Mouse (Mus musculus): ENCODE data around the gene Gng12. TPM values are rescaled to one million over a fixed set of nuclear protein-coding genes. Genes with fewer than 3 reads are reported as not detected.
"Not testable (repeated sequence)": the region's sequence is repeated elsewhere in the genome, so short reads cannot be mapped to it uniquely, and the experiment has no call there.

Gene Gng12
- polyA plus RNA-seq, 1 experiment from 2014 or later, result 52.7 TPM

DNA sequence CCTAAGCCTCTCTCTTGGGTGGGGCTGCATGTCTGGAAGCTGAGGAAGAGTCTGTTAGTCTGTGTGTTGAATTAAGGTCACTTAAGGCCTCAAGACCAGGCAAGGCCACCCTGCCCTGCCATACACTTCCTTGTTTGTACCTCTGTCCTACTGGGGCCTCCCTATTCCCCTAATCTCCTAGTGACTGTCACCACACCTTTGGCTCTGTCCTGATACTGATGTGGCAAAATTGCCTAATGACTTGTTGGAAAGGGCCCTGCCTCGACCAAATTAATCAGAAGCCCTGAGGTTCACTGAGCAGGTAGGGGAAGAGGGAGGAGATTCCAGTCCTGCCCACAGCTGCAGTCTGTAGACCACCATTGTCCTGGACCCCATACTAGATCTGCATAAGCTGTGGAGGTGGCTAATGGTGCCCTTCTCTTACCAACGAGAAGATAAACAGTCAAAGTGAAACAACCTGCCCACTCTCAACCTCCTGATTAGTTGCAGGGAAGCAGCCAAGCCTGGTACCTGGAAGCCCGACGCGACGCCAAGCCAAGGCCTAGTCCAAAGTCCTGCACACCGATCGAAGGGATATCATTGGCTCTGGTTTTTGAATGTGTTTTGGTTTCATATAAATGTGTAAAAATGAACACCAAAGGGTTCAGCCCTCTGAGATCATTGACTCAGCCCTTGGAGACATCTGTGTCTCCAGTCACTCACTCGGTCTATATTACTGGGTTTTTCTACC lies 117.9 kb downstream of the Gng12 start:
- Histone ChIP-seq H3K27ac (ENCODE audit: low read depth, low read length) (no peak overlapping the region), H3K4me1 (replicated peaks; ENCODE audit: control insufficient read depth, insufficient read depth, low read length) (no peaks in the 10 kb centered on the region), H3K4me3 (ENCODE audit: low read depth, low read length) (no peak overlapping the region), H3K36me3 (ENCODE audit: control insufficient read depth, insufficient read depth, low read length) (no peaks in the 10 kb centered on the region), H3K9ac (ENCODE audit: low read depth, low read length) (no peak overlapping the region), H3K9me3 (ENCODE audit: control insufficient read depth, low read length) (no peaks in the 10 kb centered on the region), H3K27me3 (ENCODE audit: control insufficient read depth, insufficient read depth, low read length) (no peaks in the 10 kb centered on the region), H3K4me2 (replicated peaks; ENCODE audit: low read depth, low read length) (no peak overlapping the region)
- ATAC-seq (ENCODE audit: low FRiP score) (no peak), DNase-seq (ENCODE audit: low spot score) (no peak)
- 89% methylated on average over 9 of the region's 9 CpGs for WGBS

GRCm38 (mm10) chr6:67014679-67015075 lies 118.5 kb downstream of the Gng12 start:
- H3K9ac ChIP-seq (ENCODE audit: low read depth, low read length), result no peak overlapping the region
- WGBS, result 86% methylated on average over 1 of the region's 1 CpGs
- H3K27ac ChIP-seq (ENCODE audit: low read depth, low read length), result no peak overlapping the region
- ATAC-seq (ENCODE audit: low FRiP score), result no peak
- H3K9me3 ChIP-seq (ENCODE audit: control insufficient read depth, low read length), result no peaks in the 10 kb centered on the region
- no peaks in the 10 kb centered on the region for H3K36me3 ChIP-seq (ENCODE audit: control insufficient read depth, insufficient read depth, low read length)
- H3K27me3 ChIP-seq (ENCODE audit: control insufficient read depth, insufficient read depth, low read length), result no peaks in the 10 kb centered on the region
- H3K4me1 ChIP-seq (replicated peaks; ENCODE audit: control insufficient read depth, insufficient read depth, low read length), result no peaks in the 10 kb centered on the region
- no peak overlapping the region for H3K4me2 ChIP-seq (replicated peaks; ENCODE audit: low read depth, low read length)
- no peak for DNase-seq (ENCODE audit: low spot score)
- no peak overlapping the region for H3K4me3 ChIP-seq (ENCODE audit: low read depth, low read length)

GRCm38 (mm10) chr6:67015739-67016519 lies 119.7 kb downstream of the Gng12 start:
- no peak for DNase-seq (ENCODE audit: low spot score)
- no peaks in the 10 kb centered on the region for H3K36me3 ChIP-seq (ENCODE audit: control insufficient read depth, insufficient read depth, low read length)
- no peak overlapping the region for H3K4me3 ChIP-seq (ENCODE audit: low read depth, low read length)
- H3K9ac ChIP-seq (ENCODE audit: low read depth, low read length), result no peak overlapping the region
- no peak for ATAC-seq (ENCODE audit: low FRiP score)
- H3K27me3 ChIP-seq (ENCODE audit: control insufficient read depth, insufficient read depth, low read length), result no peaks in the 10 kb centered on the region
- no peaks in the 10 kb centered on the region for H3K9me3 ChIP-seq (ENCODE audit: control insufficient read depth, low read length)
- no peak overlapping the region for H3K27ac ChIP-seq (ENCODE audit: low read depth, low read length)
- H3K4me1 ChIP-seq (replicated peaks; ENCODE audit: control insufficient read depth, insufficient read depth, low read length), result no peaks in the 10 kb centered on the region
- H3K4me2 ChIP-seq (replicated peaks; ENCODE audit: low read depth, low read length), result no peak overlapping the region
- 72% methylated on average over 8 of the region's 8 CpGs for WGBS

- Histone ChIP-seq H3K4me3 (ENCODE audit: low read depth, low read length) (no peak overlapping the region), H3K4me2 (replicated peaks; ENCODE audit: low read depth, low read length) (no peak overlapping the region), H3K9ac (ENCODE audit: low read depth, low read length) (no peak overlapping the region), H3K27me3 (ENCODE audit: control insufficient read depth, insufficient read depth, low read length) (no peaks in the 10 kb centered on the region), H3K27ac (ENCODE audit: low read depth, low read length) (no peak overlapping the region), H3K9me3 (ENCODE audit: control insufficient read depth, low read length) (no peaks in the 10 kb centered on the region), H3K4me1 (replicated peaks; ENCODE audit: control insufficient read depth, insufficient read depth, low read length) (no peaks in the 10 kb centered on the region), H3K36me3 (ENCODE audit: control insufficient read depth, insufficient read depth, low read length) (no peaks in the 10 kb centered on the region)
- 76% methylated on average over 7 of the region's 7 CpGs for WGBS
- DNase-seq (ENCODE audit: low spot score) (no peak), ATAC-seq (ENCODE audit: low FRiP score) (no peak)
Observed at GRCm38 (mm10) chr6:67016520-67017111, 120.4 kb downstream of the Gng12 start.

- DNase-seq (ENCODE audit: low spot score), result no peak
- Histone ChIP-seq H3K4me1 (replicated peaks; ENCODE audit: control insufficient read depth, insufficient read depth, low read length) (no peaks in the 10 kb centered on the region), H3K4me2 (replicated peaks; ENCODE audit: low read depth, low read length) (no peak overlapping the region), H3K36me3 (ENCODE audit: control insufficient read depth, insufficient read depth, low read length) (no peaks in the 10 kb centered on the region), H3K27me3 (ENCODE audit: control insufficient read depth, insufficient read depth, low read length) (no peaks in the 10 kb centered on the region), H3K9me3 (ENCODE audit: control insufficient read depth, low read length) (no peaks in the 10 kb centered on the region), H3K27ac (ENCODE audit: low read depth, low read length) (no peak overlapping the region), H3K4me3 (ENCODE audit: low read depth, low read length) (no peak overlapping the region), H3K9ac (ENCODE audit: low read depth, low read length) (no peak overlapping the region)
- 76% methylated on average over 4 of the region's 4 CpGs for WGBS
- ATAC-seq (ENCODE audit: low FRiP score), result no peak
Observed at GRCm38 (mm10) chr6:67018365-67018764, 122.2 kb downstream of the Gng12 start.

GRCm38 (mm10) chr6:67019001-67019400 lies 122.8 kb downstream of the Gng12 start:
- not testable (repeated sequence) for H3K27me3 ChIP-seq (ENCODE audit: control insufficient read depth, insufficient read depth, low read length); H3K36me3 ChIP-seq (ENCODE audit: control insufficient read depth, insufficient read depth, low read length); H3K9me3 ChIP-seq (ENCODE audit: control insufficient read depth, low read length); ATAC-seq (ENCODE audit: low FRiP score); DNase-seq (ENCODE audit: low spot score); H3K4me3 ChIP-seq (ENCODE audit: low read depth, low read length); H3K4me2 ChIP-seq (replicated peaks; ENCODE audit: low read depth, low read length); H3K4me1 ChIP-seq (replicated peaks; ENCODE audit: control insufficient read depth, insufficient read depth, low read length); H3K9ac ChIP-seq (ENCODE audit: low read depth, low read length); H3K27ac ChIP-seq (ENCODE audit: low read depth, low read length)
- WGBS, result 89% methylated on average over 7 of the region's 7 CpGs

- Histone ChIP-seq H3K9me3 (ENCODE audit: control insufficient read depth, low read length) (no peaks in the 10 kb centered on the region), H3K4me2 (replicated peaks; ENCODE audit: low read depth, low read length) (no peak overlapping the region), H3K27me3 (ENCODE audit: control insufficient read depth, insufficient read depth, low read length) (no peaks in the 10 kb centered on the region), H3K27ac (ENCODE audit: low read depth, low read length) (no peak overlapping the region), H3K4me3 (ENCODE audit: low read depth, low read length) (no peak overlapping the region), H3K4me1 (replicated peaks; ENCODE audit: control insufficient read depth, insufficient read depth, low read length) (no peaks in the 10 kb centered on the region), H3K9ac (ENCODE audit: low read depth, low read length) (no peak overlapping the region), H3K36me3 (ENCODE audit: control insufficient read depth, insufficient read depth, low read length) (no peaks in the 10 kb centered on the region)
- DNase-seq (ENCODE audit: low spot score) (no peak), ATAC-seq (ENCODE audit: low FRiP score) (no peak)
- WGBS, result 85% methylated on average over 5 of the region's 5 CpGs
Observed at GRCm38 (mm10) chr6:67021308-67021707, 125.1 kb downstream of the Gng12 start.

DNA sequence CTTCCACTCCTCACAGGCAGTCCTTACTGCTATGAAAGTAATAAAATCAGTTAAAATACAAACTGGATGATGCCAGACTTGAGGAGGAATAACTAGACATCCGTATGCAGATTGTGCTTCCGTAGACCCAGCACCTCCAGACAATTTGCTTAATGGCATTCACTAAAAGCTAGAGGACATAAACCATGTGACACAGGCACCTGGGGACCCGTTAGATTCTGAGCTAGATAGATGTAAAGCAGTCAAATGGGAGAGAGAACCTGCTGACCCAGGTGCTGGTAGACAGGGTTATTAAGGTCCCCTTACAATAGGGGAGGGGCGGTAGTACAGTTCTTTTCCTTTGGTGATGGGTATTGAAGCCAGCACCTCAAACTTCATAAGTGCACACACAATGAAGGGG lies 127.5 kb downstream of the Gng12 start:
- H3K4me3 ChIP-seq (ENCODE audit: low read depth, low read length), result no peak overlapping the region
- H3K27ac ChIP-seq (ENCODE audit: low read depth, low read length), result no peak overlapping the region
- H3K27me3 ChIP-seq (ENCODE audit: control insufficient read depth, insufficient read depth, low read length), result no peaks in the 10 kb centered on the region
- H3K4me2 ChIP-seq (replicated peaks; ENCODE audit: low read depth, low read length), result no peak overlapping the region
- ATAC-seq (ENCODE audit: low FRiP score) (no peak), DNase-seq (ENCODE audit: low spot score) (no peak)
- H3K36me3 ChIP-seq (ENCODE audit: control insufficient read depth, insufficient read depth, low read length), result no peaks in the 10 kb centered on the region
- no peaks in the 10 kb centered on the region for H3K4me1 ChIP-seq (replicated peaks; ENCODE audit: control insufficient read depth, insufficient read depth, low read length)
- no peak overlapping the region for H3K9ac ChIP-seq (ENCODE audit: low read depth, low read length)
- WGBS, result 83% methylated on average over 4 of the region's 4 CpGs
- no peaks in the 10 kb centered on the region for H3K9me3 ChIP-seq (ENCODE audit: control insufficient read depth, low read length)

Data from hindbrain, embryonic 11.5 days (tissue).